Mouse (Mus musculus): ENCODE measurements around the gene Gm8281.
"Not testable (repeated sequence)": the region's sequence is repeated elsewhere in the genome, so short reads cannot be mapped to it uniquely, and the experiment has no call there.

Gm8281 gene

GRCm38 (mm10) chr14:5070611-5071490 is at the start of gene Gm8281:
Gene Gm8281, plus strand, starts transcription at chr14:5071040.
- peak; percentile 8 for DNase-seq (ENCODE audit: low read depth, low spot score)

GRCm38 (mm10) chr14:5050329-5050728 is 20.5 kb upstream of the Gm8281 start, which contains the start of gene 4930555G01Rik:
Gene 4930555G01Rik, plus strand, starts transcription at chr14:5050629.
- DNase-seq (ENCODE audit: low read depth, low spot score) = not testable (repeated sequence)

GRCm38 (mm10) chr14:5131219-5131618 is 60.4 kb downstream of the Gm8281 start, which contains the start of gene Gm8279:
Gene Gm8279, plus strand, starts transcription at chr14:5131519.
- DNase-seq (ENCODE audit: low read depth, low spot score) = not testable (repeated sequence)
